Mouse (Mus musculus): ENCODE results near the gene Myd88.

Myd88 gene

GRCm38 (mm10) chr9:119339558-119340211 is 1.5 kb downstream of the Myd88 start, which contains the start of gene Acaa1a:
Gene Acaa1a, plus strand, starts transcription at chr9:119339676.
- peak; percentile 87 for DNase-seq (ENCODE audit: low read depth)

DNA sequence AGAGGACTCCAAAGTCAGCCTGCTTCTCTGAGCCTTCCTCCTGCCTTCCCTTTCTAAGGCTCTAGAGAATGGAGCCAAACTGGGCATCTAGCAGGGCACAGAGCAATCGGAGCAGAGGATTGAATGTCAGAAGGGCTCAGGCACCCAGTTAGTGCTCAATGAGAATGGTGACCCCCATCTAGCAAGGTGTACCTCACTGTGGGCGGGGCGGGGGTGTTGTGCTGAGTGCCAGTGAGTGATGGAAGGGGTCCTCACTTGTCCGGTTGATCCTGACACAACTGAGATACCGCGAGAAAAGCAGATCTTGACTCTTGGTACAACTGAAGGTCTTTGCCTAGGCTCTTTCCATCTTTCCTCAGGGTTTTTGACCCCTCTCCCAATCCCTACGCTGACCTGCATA is 2.1 kb downstream of the Myd88 start:
- no peak for DNase-seq (ENCODE audit: low read depth)

- DNase-seq (ENCODE audit: low read depth), result no peak
These were observed 2.9 kb downstream of the Myd88 start for GRCm38 (mm10) chr9:119338350-119338749.

- DNase-seq (ENCODE audit: low read depth), result no peak
These were observed 3.4 kb downstream of the Myd88 start for GRCm38 (mm10) chr9:119337842-119338241.

DNA sequence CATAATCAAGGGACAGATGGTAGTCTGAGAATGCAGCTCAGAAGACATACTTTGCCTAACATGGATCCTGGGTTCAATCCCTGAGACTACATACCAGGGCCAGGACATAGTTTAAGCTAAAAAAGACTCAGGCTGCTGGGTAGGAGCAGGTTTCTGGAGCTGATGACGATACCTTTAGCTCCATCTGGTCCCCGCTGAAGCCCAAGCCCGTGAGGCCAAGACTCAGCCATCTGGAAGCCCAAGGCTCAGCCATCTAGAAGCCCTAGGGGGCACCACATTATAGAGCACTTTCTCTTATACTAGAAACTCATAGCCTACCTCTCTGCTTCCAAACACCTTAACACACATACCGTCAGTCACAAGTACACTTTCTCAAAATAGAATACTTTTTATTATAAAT is 5.6 kb downstream of the Myd88 start:
- DNase-seq (ENCODE audit: low read depth), result no peak

- DNase-seq (ENCODE audit: low read depth), result no peak
These were observed 6.4 kb downstream of the Myd88 start for GRCm38 (mm10) chr9:119334834-119335233.

- peak; percentile 91 for DNase-seq (ENCODE audit: low read depth)
These were observed 6.9 kb downstream of the Myd88 start for GRCm38 (mm10) chr9:119334324-119334723.

GRCm38 (mm10) chr9:119330186-119330963 is 10.8 kb downstream of the Myd88 start:
- DNase-seq (ENCODE audit: low read depth), result no peak

- no peak for DNase-seq (ENCODE audit: low read depth)
These were observed 12.7 kb downstream of the Myd88 start for GRCm38 (mm10) chr9:119328488-119328887.

DNA sequence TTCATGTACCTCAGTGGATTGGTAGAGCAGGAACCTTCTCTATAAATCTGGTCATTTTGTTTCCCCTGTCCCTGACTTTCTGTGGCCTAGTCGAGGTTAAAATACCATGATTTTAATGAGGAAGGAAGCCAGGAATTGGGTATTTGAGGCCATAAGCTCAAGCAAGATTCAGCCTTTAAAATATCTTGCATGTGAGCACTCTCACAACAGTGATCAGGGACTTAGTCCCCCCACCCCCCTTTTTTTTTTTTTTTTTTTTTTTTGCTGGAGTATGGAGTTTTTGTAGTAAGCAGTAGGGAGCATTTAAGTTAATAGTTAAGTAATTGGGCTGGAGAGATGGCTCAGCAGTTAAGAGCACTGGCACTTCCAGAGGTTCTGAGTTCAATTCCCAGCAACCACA is 17.1 kb downstream of the Myd88 start:
- DNase-seq (ENCODE audit: low read depth), result no peak

DNA sequence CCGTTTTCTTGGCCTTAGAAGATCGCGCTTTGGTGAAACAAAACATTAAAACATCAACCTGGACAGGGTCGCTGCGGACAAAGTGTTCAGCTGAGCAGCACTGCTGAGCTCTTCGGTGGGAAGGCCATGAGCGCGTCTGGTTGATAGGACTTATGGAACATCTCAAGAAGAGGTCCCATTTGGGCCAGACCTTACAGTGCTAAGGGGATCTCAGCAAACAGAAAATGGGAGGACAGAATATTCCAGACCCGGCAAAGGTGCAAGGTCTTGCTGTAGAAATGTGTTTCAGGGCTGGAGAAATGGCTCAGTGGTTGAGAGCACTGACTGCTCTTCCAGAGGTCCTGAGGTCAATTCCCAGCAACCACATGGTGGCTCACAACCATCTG is 18.0 kb downstream of the Myd88 start:
- no peak for DNase-seq (ENCODE audit: low read depth)

GRCm38 (mm10) chr9:119322289-119323259 is 18.6 kb downstream of the Myd88 start, which contains the start of gene Oxsr1:
Gene Oxsr1, minus strand, starts transcription at chr9:119322427.
- peak; percentile 100 for DNase-seq (ENCODE audit: low read depth)

- DNase-seq (ENCODE audit: low read depth), result peak; percentile 35
These were observed 19.6 kb downstream of the Myd88 start for GRCm38 (mm10) chr9:119321392-119322229.

DNA sequence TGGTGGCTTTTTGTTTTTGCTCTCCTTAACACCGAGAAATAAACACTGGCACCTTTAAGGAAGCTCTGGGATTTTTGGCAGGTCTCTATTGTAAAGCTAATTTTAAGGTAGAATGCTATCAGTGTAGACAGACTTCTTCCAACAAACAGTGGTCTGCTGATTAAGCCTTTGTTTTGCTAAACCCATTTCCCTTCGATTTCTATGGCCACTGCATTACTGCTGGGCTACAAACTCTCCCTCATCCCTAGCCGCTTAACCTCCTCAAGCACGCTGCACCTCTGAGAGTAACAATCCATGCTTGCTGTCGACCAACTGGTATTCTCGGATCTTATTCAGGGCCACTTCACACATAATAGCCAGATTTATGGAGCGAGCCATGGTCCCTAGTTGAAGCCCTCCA is 20.3 kb downstream of the Myd88 start:
- DNase-seq (ENCODE audit: low read depth), result peak; percentile 26

GRCm38 (mm10) chr9:119320446-119320845 is 20.8 kb downstream of the Myd88 start:
- DNase-seq (ENCODE audit: low read depth), result no peak

DNA sequence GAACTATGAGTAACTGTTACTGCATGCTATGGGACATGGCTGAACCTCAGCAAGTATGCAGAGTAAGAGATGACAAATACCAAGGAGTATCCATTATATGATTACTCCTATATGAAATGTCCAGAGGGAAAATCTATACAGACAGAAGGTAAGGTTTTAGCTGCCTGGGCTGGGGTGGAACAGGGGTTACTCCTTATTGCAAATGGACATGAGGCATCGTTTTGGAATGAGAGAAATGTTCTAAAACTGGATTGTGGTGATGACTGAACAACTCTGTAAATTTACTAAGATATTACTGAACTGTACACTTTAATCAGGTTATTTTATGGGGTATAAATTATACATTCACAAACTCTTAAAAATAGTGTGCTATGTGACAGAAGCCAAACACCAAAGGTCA is 22.3 kb downstream of the Myd88 start:
- DNase-seq (ENCODE audit: low read depth), result no peak

GRCm38 (mm10) chr9:119313096-119313495 is 28.1 kb downstream of the Myd88 start:
- no peak for DNase-seq (ENCODE audit: low read depth)

GRCm38 (mm10) chr9:119309067-119309466 is 32.1 kb downstream of the Myd88 start:
- DNase-seq (ENCODE audit: low read depth), result no peak

GRCm38 (mm10) chr9:119305863-119306262 is 35.3 kb downstream of the Myd88 start:
- DNase-seq (ENCODE audit: low read depth), result no peak

- DNase-seq (ENCODE audit: low read depth), result no peak
These were observed 42.6 kb downstream of the Myd88 start for GRCm38 (mm10) chr9:119298563-119298962.

DNA sequence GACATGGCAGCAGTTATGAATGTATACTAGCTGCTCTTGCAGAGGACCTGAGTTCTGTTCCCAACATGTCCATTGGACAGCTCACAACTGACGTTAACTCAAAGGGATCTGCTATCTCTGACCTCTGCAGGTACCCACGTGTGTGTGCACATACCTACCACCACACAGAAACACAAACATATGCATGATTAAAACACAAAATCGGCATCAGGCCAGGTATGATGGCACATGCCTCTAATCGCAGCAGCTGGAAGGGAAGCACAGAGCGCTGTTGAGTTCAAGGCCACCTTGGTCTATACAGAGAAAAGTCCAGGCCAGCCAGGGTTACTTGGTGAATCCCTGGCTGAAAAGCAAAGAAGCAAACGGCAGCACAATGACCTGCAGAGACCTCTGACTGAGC is 43.5 kb downstream of the Myd88 start:
- DNase-seq (ENCODE audit: low read depth), result no peak

All from 416B (cell line).